Mouse (Mus musculus) neural tube, embryonic 13.5 days (tissue): ENCODE results near the gene Gm10271. TPM values are rescaled to one million over a fixed set of nuclear protein-coding genes. Genes with fewer than 3 reads are reported as not detected.
A peak's percentile ranks its signal among the peaks of the same experiment; 100 is the strongest.

Experiments used
- ATAC-seq: fragments of 200-750 bp; cut with Nextera tagmentation; 2 replicates; pipeline ENCODE4 v1.8.0; 2017; ENCODE audit warnings: low read depth, mild to moderate bottlenecking, moderate TSS enrichment, moderate library complexity
- H3K27ac ChIP-seq: fragments of 300-500 bp; sonication (generic); replicated peaks from 2 replicates; pipeline ENCODE4 v1.5.1; 2015; ENCODE audit warnings: moderate library complexity, mild to moderate bottlenecking, inconsistent platforms
- H3K27me3 ChIP-seq: fragments of 300-500 bp; sonication (generic); 2 replicates; pipeline ENCODE4 v1.6.1; 2015; ENCODE audit warnings: mild to moderate bottlenecking, inconsistent platforms
- H3K36me3 ChIP-seq: fragments of 300-500 bp; sonication (generic); 2 replicates; pipeline ENCODE4 v1.6.1; 2015; ENCODE audit warnings: mild to moderate bottlenecking, inconsistent platforms
- H3K4me1 ChIP-seq: fragments of 300-500 bp; sonication (generic); replicated peaks from 2 replicates; pipeline ENCODE4 v1.6.1; 2015; ENCODE audit warnings: inconsistent platforms
- H3K4me2 ChIP-seq: fragments of 300-500 bp; sonication (generic); 2 replicates; pipeline ENCODE4 v1.6.1; 2015; ENCODE audit warnings: inconsistent platforms, mild to moderate bottlenecking, moderate library complexity
- H3K4me3 ChIP-seq: fragments of 300-500 bp; sonication (generic); 2 replicates; pipeline ENCODE4 v1.5.1; 2015; ENCODE audit warnings: mild to moderate bottlenecking, inconsistent platforms
- H3K9ac ChIP-seq: fragments of 300-500 bp; sonication (generic); 2 replicates; pipeline ENCODE4 v1.6.1; 2015; ENCODE audit warnings: moderate library complexity, mild to moderate bottlenecking, inconsistent platforms
- H3K9me3 ChIP-seq: fragments of 300-500 bp; sonication (generic); 2 replicates; pipeline ENCODE4 v1.6.1; 2016; ENCODE audit warnings: inconsistent platforms
- WGBS: fragments of 180-500 bp; shearing (Covaris S2); methylation state at CpG from one replicate; pipeline ENCODE4 v1.1.7; 2015; 5-methylcytosine and 5-hydroxymethylcytosine counted together
- polyA plus RNA-seq: library from polyadenylated mRNA; unstranded; fragments of >200 nt; fragmentation: Nextera tagmentation; extraction: Ambion mirVana; gene quantifications from 2 replicates; pipeline ENCODE4 v1.2.1, GENCODE M21; 2015

The Gm10271 gene
- polyA plus RNA-seq, 1 experiment from 2014 or later = not detected

DNA sequence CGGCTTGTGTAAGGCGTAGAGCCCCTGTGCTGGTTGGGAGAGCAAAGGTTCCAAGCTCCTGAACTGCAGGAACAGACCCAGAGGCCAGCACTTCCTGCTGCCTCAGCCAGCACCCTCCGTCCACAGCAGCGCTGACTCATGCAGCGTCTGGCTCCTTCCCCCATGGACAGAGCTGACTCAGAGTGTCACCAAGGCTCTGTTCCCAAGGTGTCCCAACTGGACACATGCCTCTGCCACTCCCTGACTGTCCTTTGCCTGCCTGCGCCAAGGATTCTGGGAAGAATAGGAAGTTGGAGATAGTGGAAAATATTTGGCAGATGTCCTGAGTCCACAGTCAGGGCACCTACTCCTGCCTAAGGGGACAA lies 23.8 kb upstream of the Gm10271 start:
- WGBS = 72% methylated on average over 6 of the region's 6 CpGs
- H3K4me1 ChIP-seq = no peaks in the 10 kb centered on the region
- no peak for ATAC-seq

DNA sequence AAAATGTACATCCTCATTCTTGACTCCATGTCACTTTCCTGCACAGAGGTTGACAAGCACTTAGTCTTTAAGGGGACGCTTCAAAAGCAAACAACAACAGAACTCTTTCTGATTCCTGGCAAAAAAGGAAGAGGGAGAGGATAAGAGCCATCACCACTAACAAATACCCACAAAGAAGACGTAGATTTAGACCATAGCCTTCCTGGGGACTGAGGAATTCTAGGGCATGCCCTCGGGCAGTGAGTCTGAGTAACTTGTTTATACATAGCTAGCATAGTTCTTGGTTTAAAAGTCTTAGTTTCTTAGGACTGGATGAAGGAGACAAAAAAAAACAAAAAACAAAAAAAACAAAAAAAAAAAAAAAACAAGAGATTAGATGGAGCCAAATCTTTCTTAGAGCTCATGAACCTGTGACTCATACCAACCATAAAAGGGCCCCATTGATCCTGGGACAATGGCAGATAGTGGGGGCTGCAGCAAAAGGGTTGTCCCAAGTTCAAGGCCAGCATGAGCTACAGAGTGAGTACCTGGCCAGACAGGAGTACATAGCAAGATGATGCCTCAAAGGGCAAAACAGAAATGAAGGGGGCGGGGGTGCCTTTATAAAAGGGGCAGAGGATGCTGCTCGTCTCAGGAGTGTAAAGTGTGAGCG lies 23.3 kb upstream of the Gm10271 start:
- Histone ChIP-seq H3K4me3 (no peak overlapping the region), H3K9me3 (no peaks in the 10 kb centered on the region), H3K4me2 (no peak overlapping the region), H3K9ac (no peak overlapping the region), H3K27ac (no peak overlapping the region), H3K36me3 (no peaks in the 10 kb centered on the region), H3K4me1 (no peaks in the 10 kb centered on the region), H3K27me3 (no peaks in the 10 kb centered on the region)
- no peak for ATAC-seq
- WGBS = 78% methylated on average over 6 of the region's 6 CpGs

More for the DNA sequence above, 23.8 kb upstream of the Gm10271 start:
- no peaks in the 10 kb centered on the region for H3K9me3 ChIP-seq
- no peak overlapping the region for H3K9ac ChIP-seq
- no peaks in the 10 kb centered on the region for H3K27me3 ChIP-seq
- H3K36me3 ChIP-seq = no peaks in the 10 kb centered on the region
- H3K27ac ChIP-seq = no peak overlapping the region
- no peak overlapping the region for H3K4me3 ChIP-seq
- H3K4me2 ChIP-seq = no peak overlapping the region

DNA sequence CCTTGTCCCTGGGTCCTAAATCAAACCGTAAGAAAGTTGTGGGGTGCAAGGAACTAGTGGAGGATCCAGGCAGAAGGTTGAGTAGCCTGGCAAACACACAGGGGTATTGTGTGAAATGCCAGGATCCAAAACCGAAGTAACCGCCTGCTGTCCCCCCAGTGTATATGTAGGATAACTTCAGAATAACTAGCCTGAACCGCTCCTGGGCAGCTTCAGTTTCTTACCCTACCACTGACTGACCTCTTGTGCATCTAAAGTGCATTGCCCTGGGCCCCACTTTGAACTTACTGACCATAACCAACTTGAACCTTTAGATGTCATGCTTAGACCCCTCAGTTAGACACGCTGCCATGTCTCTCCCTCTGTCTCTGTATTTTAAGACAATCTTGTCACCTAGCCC lies 22.8 kb upstream of the Gm10271 start:
- no peak overlapping the region for H3K4me2 ChIP-seq
- no peaks in the 10 kb centered on the region for H3K9me3 ChIP-seq
- no peaks in the 10 kb centered on the region for H3K36me3 ChIP-seq
- H3K4me1 ChIP-seq = no peaks in the 10 kb centered on the region
- WGBS = 92% methylated on average over 5 of the region's 5 CpGs
- no peak overlapping the region for H3K4me3 ChIP-seq
- H3K9ac ChIP-seq = no peak overlapping the region
- H3K27me3 ChIP-seq = no peaks in the 10 kb centered on the region
- H3K27ac ChIP-seq = no peak overlapping the region
- no peak for ATAC-seq

DNA sequence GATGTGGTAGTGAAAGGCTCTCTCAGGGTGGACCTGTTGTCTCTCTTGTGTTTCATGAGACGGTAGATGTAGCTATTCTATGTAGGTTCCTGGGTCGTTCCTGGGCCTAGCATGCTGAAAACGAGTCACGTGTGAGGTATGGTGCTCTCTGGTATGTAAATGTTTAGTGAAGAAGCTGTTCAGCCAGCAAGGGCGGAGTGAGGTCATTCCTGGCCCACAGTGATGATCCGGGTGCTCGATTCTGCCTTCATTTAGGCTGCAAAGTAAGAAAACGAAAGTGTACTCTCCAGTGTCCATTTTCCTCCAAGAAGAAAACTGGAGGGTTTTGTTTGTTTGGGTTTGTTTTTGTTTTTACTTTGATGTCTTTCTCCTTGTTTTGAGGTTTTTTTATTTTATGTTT lies 21.6 kb upstream of the Gm10271 start:
- Histone ChIP-seq H3K9ac (no peak overlapping the region), H3K4me1 (no peaks in the 10 kb centered on the region), H3K9me3 (no peaks in the 10 kb centered on the region), H3K4me2 (no peak overlapping the region), H3K36me3 (no peaks in the 10 kb centered on the region), H3K27me3 (no peaks in the 10 kb centered on the region), H3K4me3 (no peak overlapping the region), H3K27ac (no peak overlapping the region)
- no peak for ATAC-seq
- 90% methylated on average over 8 of the region's 8 CpGs for WGBS

DNA sequence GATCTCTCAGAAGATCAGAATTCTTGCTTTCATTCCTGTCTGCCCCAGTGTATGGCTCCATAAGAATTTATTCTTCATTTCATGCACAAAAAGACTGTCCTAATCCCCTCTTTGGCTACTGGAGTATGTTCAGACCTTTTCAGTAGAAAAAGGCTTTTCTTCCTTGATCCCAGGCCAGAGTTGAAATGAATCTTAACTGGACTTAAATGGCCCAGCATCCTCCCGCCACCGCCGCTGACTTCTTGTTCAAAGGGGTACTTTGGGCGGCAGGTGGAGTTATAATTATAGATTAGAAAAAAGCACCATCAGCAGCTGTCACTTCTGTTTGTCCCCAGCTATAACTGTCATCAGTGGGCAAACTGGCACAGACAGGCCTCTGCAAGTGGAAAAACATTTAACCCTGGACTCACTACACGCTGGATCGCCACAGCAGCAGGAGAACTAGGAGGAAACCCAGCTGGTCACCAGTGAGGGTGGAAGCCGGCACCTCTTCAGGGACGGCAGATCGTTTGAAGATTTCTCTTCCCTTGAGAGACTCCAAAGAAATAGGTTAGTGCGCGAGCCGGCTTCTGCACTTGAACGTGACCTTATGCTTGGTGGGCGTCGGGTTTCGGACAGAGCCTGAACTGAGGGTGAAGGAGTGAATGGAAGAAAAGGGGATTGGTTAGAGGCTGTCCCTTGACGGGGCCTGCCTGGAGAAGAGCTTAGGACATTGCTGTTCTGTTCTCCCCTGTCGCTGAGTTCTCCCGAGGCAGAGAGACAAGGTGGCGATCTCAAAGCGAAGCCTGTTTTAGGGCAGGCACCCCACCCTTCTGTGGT lies 14.1 kb upstream of the Gm10271 start, which contains the start of gene Best3:
Gene Best3, plus strand, starts transcription at position 51 of the 819 bp plus-strand sequence.
- H3K27ac ChIP-seq = 0 out of 2 replicates have a peak within 1 kb of the TSS, but pooled peaks have one; percentile 20
- WGBS = 44% methylated on average over 21 of the region's 21 CpGs
- H3K27me3 ChIP-seq = no peaks in the 10 kb centered on the region
- peak within 1 kb of the TSS; percentile 16; the same call in 1 of the 2 replicates for H3K4me2 ChIP-seq
- H3K9me3 ChIP-seq = no peaks in the 10 kb centered on the region
- H3K36me3 ChIP-seq = no peaks in the 10 kb centered on the region
- H3K9ac ChIP-seq = 0 out of 2 replicates have a peak within 1 kb of the TSS, but pooled peaks have one; percentile 8
- peaks cover 25% of the 10 kb centered on the region for H3K4me1 ChIP-seq
- H3K4me3 ChIP-seq = no peak within 1 kb of the TSS
- no peak for ATAC-seq

DNA sequence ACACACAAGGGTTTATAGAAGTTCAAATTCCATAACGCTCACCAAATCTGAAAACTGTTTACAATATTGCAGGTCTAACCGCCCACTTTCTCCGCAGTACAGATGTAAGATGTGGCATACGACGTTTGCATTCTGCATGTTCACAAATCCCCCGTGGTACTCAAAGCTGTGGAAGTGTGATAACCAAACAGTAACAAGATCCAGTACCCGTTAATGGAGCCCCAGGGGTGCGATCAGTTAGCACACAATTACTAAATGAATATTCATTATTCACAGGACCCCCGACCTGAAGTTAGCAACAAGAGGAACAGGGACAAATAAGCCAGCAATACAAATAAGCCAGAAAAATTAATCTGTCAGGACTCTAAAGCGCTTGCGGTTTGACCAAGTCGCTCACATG lies 12.4 kb upstream of the Gm10271 start:
- 47% methylated on average over 12 of the region's 12 CpGs for WGBS
- Histone ChIP-seq H3K36me3 (no peaks in the 10 kb centered on the region), H3K9me3 (no peaks in the 10 kb centered on the region), H3K27ac (no peak overlapping the region), H3K4me3 (no peak overlapping the region), H3K27me3 (no peaks in the 10 kb centered on the region), H3K4me2 (no peak overlapping the region), H3K4me1 (peaks cover 25% of the 10 kb centered on the region), H3K9ac (no peak overlapping the region)
- no peak for ATAC-seq

DNA sequence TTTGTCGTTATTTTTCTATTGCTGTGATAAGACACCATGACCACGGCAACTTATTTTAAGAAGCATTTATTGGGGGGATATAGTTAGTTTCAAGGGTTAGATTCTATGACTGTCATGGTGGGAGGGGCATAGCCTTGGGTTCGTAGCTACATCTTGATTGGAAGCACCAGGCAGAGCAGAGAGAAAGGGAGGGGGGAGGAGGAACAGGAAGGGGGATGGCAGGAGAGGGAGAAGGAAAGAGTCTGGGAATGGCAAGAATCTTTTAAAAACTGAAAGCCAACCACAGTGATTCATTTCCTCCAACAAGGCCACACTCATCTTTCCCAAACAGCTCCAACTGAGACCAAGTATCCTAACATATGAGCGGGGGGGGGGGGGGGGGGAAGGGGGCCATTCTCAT lies 10.1 kb upstream of the Gm10271 start:
- no peak overlapping the region for H3K9ac ChIP-seq
- no peak for ATAC-seq
- H3K36me3 ChIP-seq = no peaks in the 10 kb centered on the region
- H3K4me3 ChIP-seq = no peak overlapping the region
- no peak overlapping the region for H3K4me2 ChIP-seq
- H3K9me3 ChIP-seq = no peaks in the 10 kb centered on the region
- peaks cover 23% of the 10 kb centered on the region for H3K4me1 ChIP-seq
- no peak overlapping the region for H3K27ac ChIP-seq
- WGBS = 76% methylated on average over 3 of the region's 4 CpGs
- H3K27me3 ChIP-seq = no peaks in the 10 kb centered on the region

DNA sequence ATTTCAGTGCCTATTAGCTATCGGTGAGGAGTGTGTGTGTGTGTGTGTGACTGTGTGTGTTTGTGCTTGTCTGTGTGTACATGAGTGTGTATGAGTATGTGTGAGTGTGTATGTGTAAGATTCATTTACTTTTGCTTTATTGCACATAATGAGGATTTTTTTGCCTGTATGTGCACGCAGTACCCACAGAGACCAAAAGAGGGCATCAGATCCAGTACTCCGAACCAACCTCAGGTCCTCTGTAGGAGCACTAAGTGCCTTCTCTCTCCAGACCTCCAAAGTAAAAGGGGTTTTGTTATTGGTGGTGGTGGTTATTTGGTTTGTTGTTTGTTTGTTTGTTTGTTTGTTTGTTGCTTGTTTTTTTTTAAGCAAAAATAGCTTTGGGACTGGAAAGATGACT lies 8.5 kb upstream of the Gm10271 start:
- no peaks in the 10 kb centered on the region for H3K36me3 ChIP-seq
- no peak for ATAC-seq
- no peak overlapping the region for H3K9ac ChIP-seq
- H3K4me2 ChIP-seq = no peak overlapping the region
- no peaks in the 10 kb centered on the region for H3K9me3 ChIP-seq
- no peaks in the 10 kb centered on the region for H3K27me3 ChIP-seq
- peaks cover 8% of the 10 kb centered on the region for H3K4me1 ChIP-seq
- 70% methylated on average over 3 of the region's 3 CpGs for WGBS
- no peak overlapping the region for H3K27ac ChIP-seq
- no peak overlapping the region for H3K4me3 ChIP-seq

DNA sequence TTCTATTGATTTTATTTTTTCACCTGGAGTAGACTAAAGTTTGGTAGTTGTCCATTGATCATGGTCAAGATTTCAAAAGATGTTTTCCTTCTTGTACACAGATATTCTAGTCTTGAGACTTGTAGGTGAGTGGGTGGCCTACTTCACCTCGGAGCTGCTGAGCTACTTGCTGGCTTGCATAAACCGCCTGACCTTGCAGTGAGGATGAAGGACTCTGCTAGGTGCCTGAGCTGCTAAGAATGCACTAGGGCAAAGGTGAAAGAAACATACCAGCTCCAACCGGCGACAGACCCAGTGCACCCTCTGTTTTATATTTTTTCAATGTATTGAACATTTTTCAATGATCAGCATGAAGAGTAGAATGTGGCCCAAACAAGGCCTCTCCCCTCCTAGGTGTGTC lies 7.9 kb upstream of the Gm10271 start:
- Histone ChIP-seq H3K9me3 (no peaks in the 10 kb centered on the region), H3K4me1 (peaks cover 8% of the 10 kb centered on the region), H3K27ac (no peak overlapping the region), H3K9ac (no peak overlapping the region), H3K36me3 (no peaks in the 10 kb centered on the region), H3K4me2 (no peak overlapping the region), H3K4me3 (no peak overlapping the region), H3K27me3 (no peaks in the 10 kb centered on the region)
- ATAC-seq = no peak
- WGBS = 89% methylated on average over 4 of the region's 4 CpGs

DNA sequence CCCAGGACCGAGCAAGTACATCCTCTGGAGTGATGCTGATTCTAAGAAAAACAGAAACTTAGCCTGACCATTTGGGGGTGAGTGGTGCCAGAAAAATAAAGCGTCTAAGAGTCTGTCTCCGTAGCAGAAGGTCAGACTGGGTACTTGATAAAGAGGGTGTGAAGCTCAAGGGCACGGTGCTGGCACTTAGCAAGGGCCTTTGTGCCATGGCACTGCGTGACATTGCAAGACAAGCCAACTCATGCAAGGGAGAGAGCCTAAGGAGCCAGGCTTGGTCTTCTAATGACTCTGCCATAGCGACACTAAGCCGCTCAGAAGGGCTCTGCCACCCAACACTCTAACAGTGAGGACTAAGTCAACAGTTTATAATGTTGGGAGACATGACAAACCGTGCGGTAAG lies 6.4 kb upstream of the Gm10271 start:
- ATAC-seq = no peak

DNA sequence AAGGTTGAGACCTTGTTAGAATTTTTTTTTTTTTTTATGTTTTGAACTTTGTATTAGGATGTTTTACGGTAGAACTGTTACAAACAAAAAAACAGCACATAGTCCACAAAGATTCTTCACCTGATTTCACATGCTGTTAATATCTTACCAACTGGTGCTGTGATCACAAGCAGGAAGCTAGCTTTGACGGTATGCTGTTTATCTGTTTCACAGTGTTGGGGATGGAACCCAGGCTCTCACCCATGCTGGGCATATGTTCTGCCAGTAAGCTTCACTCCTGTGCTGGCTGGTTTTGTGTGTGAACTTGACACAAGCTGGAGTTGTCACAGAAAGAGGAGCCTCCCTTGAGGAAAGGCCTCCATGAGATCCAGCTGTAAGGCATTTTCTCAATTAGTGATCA lies 5.4 kb upstream of the Gm10271 start:
- Histone ChIP-seq H3K27ac (no peak overlapping the region), H3K4me1 (no peaks in the 10 kb centered on the region), H3K4me3 (no peak overlapping the region), H3K4me2 (no peak overlapping the region), H3K27me3 (no peaks in the 10 kb centered on the region), H3K9me3 (no peaks in the 10 kb centered on the region), H3K36me3 (no peaks in the 10 kb centered on the region), H3K9ac (no peak overlapping the region)
- WGBS = 83% methylated on average over 2 of the region's 2 CpGs
- ATAC-seq = no peak

More for the DNA sequence above, 6.4 kb upstream of the Gm10271 start:
- Histone ChIP-seq H3K9ac (no peak overlapping the region), H3K9me3 (no peaks in the 10 kb centered on the region), H3K27me3 (no peaks in the 10 kb centered on the region), H3K4me2 (no peak overlapping the region), H3K4me1 (no peaks in the 10 kb centered on the region), H3K36me3 (no peaks in the 10 kb centered on the region), H3K27ac (no peak overlapping the region), H3K4me3 (no peak overlapping the region)
- WGBS = 90% methylated on average over 9 of the region's 9 CpGs

DNA sequence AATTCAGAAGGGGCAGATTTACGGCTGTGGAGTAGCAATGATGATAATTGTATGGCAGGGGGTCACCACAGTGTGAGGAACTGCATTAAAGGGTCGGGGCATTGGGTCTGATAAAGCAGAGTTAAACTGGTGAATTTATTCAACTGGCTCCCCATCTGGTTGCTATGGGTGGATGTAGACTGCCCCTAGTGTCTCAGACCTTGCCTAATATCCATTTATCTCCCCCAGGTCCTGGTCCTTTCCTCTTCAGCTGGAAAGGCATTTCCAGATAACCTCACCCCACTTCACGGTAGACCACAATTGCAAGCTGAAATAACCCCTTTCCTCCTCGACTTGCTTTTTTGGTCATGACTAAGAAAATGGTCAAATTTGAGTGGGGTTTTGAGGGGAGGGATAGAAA lies 5.0 kb upstream of the Gm10271 start:
- Histone ChIP-seq H3K4me2 (no peak overlapping the region), H3K9me3 (no peaks in the 10 kb centered on the region), H3K27me3 (no peaks in the 10 kb centered on the region), H3K36me3 (no peaks in the 10 kb centered on the region), H3K27ac (no peak overlapping the region), H3K4me3 (no peak overlapping the region), H3K9ac (no peak overlapping the region), H3K4me1 (no peaks in the 10 kb centered on the region)
- no peak for ATAC-seq
- 57% methylated on average over 4 of the region's 4 CpGs for whole genome bisulfite sequencing
